Mouse (Mus musculus): ENCODE results near the gene Ubald1. TPM values are rescaled to one million over a fixed set of nuclear protein-coding genes. Genes with fewer than 3 reads are reported as not detected.
A peak's percentile ranks its signal among the peaks of the same experiment; 100 is the strongest.

Gene Ubald1
- total and polyA plus RNA-seq, 3 experiments, result 2.8 to 25.6 TPM; not detected in 1

DNA sequence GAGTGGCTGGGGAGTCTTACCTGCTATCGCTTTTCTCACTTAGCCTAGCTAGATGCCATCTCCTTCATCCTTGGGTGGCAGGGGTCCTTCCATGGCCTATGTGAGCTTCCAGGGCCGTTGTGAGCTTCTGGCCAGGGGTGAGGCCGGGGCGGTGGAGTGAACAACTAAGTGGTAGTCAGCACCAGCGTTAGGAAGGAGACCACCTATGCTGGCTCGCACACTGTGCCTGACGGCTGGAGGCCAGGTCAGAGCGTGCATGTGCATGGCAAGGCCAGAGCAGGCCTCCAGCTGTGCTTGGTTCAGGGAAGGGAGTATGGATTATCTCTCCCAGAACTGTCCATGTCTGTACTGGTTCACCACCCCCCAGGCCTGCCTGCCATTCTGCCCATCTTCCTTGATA lies 16.4 kb downstream of the Ubald1 start:
- DNase-seq (ENCODE audit: low read depth, low spot score), result no peak
- Histone ChIP-seq H3K27me3 (ENCODE audit: control insufficient read depth in 1 of 2, insufficient read depth in 2 of 2, low read length in 2 of 2) (no peaks in the 10 kb centered on the region), H3K9me3 (replicated peaks; ENCODE audit: insufficient read depth, low read length) (no peaks in the 10 kb centered on the region), H3K4me3 (ENCODE audit: control insufficient read depth in 1 of 2, insufficient read depth in 1 of 2, low read depth in 2 of 2, low read length in 2 of 2) (no peak overlapping the region), H3K9ac (ENCODE audit: control insufficient read depth, low read depth, low read length, poor library complexity, severe bottlenecking) (no peak overlapping the region), H3K27ac (ENCODE audit: control insufficient read depth, low read depth, low read length) (no peak overlapping the region), H3K79me2 (ENCODE audit: control insufficient read depth, insufficient read depth, low read length, poor library complexity) (no peaks in the 10 kb centered on the region), H3K4me1 (ENCODE audit: control insufficient read depth in 1 of 2, insufficient read depth in 2 of 2, low read length in 2 of 2) (no peaks in the 10 kb centered on the region; a peak in 1 of 4 replicates), H3K36me3 (ENCODE audit: control insufficient read depth in 1 of 2, insufficient read depth in 2 of 2, low read length in 2 of 2) (no peaks in the 10 kb centered on the region)
- no peak for TF ChIP-seq NRF1 (IDR thresholded peaks at IDR 0.05; ENCODE audit: insufficient read depth, low read depth, low read length, poor library complexity, severe bottlenecking)
- TF ChIP-seq MYC (IDR thresholded peaks at IDR 0.05; ENCODE audit: low read depth, low read length), result no peak
- TF ChIP-seq MAFK (IDR thresholded peaks at IDR 0.05; ENCODE audit: borderline replicate concordance, low read depth, low read length), result no peak
- no peak for TF ChIP-seq ZKSCAN1 (IDR thresholded peaks at IDR 0.05; ENCODE audit: low read depth, low read length)
- no peak for TF ChIP-seq CHD2 (IDR thresholded peaks at IDR 0.05; ENCODE audit: low read length)
- TF ChIP-seq TCF12 (IDR thresholded peaks at IDR 0.05; ENCODE audit: low read depth, low read length), result no peak
- no peak for TF ChIP-seq CHD1 (IDR thresholded peaks at IDR 0.05; ENCODE audit: low read depth, low read length)
- TF ChIP-seq EP300 (IDR thresholded peaks at IDR 0.05; ENCODE audit: low read depth in 1 of 2, low read length in 2 of 2), result no peak
- no peak for TF ChIP-seq ZC3H11A (IDR thresholded peaks at IDR 0.05; ENCODE audit: low read depth, low read length)
- no peak for TF ChIP-seq SIN3A (IDR thresholded peaks at IDR 0.05; ENCODE audit: low read length)
- TF ChIP-seq CTCF (IDR thresholded peaks at IDR 0.05 in 2 of 3, conservative IDR thresholded peaks at IDR 0.05 in 1 of 3; ENCODE audit: control insufficient read depth in 1 of 3, insufficient read depth in 1 of 3, low read depth in 2 of 3, low read length in 3 of 3, poor library complexity in 1 of 3, severe bottlenecking in 1 of 3), result no peak
- no peak for TF ChIP-seq E2F4 (IDR thresholded peaks at IDR 0.05; ENCODE audit: borderline replicate concordance, low read depth, low read length)
- TF ChIP-seq ZMIZ1 (IDR thresholded peaks at IDR 0.05; ENCODE audit: low read depth, low read length), result no peak
- TF ChIP-seq BHLHE40 (IDR thresholded peaks at IDR 0.05; ENCODE audit: borderline replicate concordance, low read depth, low read length), result no peak
- no peak for TF ChIP-seq NELFE (IDR thresholded peaks at IDR 0.05; ENCODE audit: low read depth, low read length)
- TF ChIP-seq TAL1 (IDR thresholded peaks at IDR 0.05; ENCODE audit: low read length), result no peak
- no peak for TF ChIP-seq UBTF (IDR thresholded peaks at IDR 0.05; ENCODE audit: borderline replicate concordance, insufficient read depth, low read depth, low read length)
- no peak; the same call in 1 of the 2 replicates for TF ChIP-seq POLR2AphosphoS5 (IDR thresholded peaks at IDR 0.05; ENCODE audit: borderline replicate concordance, low read depth, low read length)

GRCm38 (mm10) chr16:4862863-4863483 lies 17.1 kb downstream of the Ubald1 start:
- Histone ChIP-seq H3K4me1 (ENCODE audit: control insufficient read depth in 1 of 2, insufficient read depth in 2 of 2, low read length in 2 of 2) (no peaks in the 10 kb centered on the region; a peak in 1 of 4 replicates), H3K27me3 (ENCODE audit: control insufficient read depth in 1 of 2, insufficient read depth in 2 of 2, low read length in 2 of 2) (no peaks in the 10 kb centered on the region), H3K4me3 (ENCODE audit: control insufficient read depth in 1 of 2, insufficient read depth in 1 of 2, low read depth in 2 of 2, low read length in 2 of 2) (no peak overlapping the region), H3K36me3 (ENCODE audit: control insufficient read depth in 1 of 2, insufficient read depth in 2 of 2, low read length in 2 of 2) (no peaks in the 10 kb centered on the region), H3K79me2 (ENCODE audit: control insufficient read depth, insufficient read depth, low read length, poor library complexity) (no peaks in the 10 kb centered on the region), H3K9ac (ENCODE audit: control insufficient read depth, low read depth, low read length, poor library complexity, severe bottlenecking) (no peak overlapping the region), H3K9me3 (replicated peaks; ENCODE audit: insufficient read depth, low read length) (no peaks in the 10 kb centered on the region), H3K27ac (ENCODE audit: control insufficient read depth, low read depth, low read length) (no peak overlapping the region)
- TF ChIP-seq MXI1 (IDR thresholded peaks at IDR 0.05; ENCODE audit: low read depth, low read length), result 0 out of 2 replicates have a peak, but pooled peaks have one; percentile 20
- no peak for TF ChIP-seq BHLHE40 (IDR thresholded peaks at IDR 0.05; ENCODE audit: borderline replicate concordance, low read depth, low read length)
- no peak for TF ChIP-seq JUND (IDR thresholded peaks at IDR 0.05; ENCODE audit: low read depth, low read length)
- peak; percentile 70 for TF ChIP-seq SIN3A (IDR thresholded peaks at IDR 0.05; ENCODE audit: low read length)
- TF ChIP-seq ELF1 (IDR thresholded peaks at IDR 0.05; ENCODE audit: low read depth, low read length), result peak; percentile 54; the same call in 1 of the 2 replicates
- no peak for TF ChIP-seq MAFK (IDR thresholded peaks at IDR 0.05; ENCODE audit: borderline replicate concordance, low read depth, low read length)
- peak; percentile 91 for TF ChIP-seq SMC3 (IDR thresholded peaks at IDR 0.05; ENCODE audit: low read depth, low read length)
- TF ChIP-seq NELFE (IDR thresholded peaks at IDR 0.05; ENCODE audit: low read depth, low read length), result no peak
- TF ChIP-seq RAD21 (IDR thresholded peaks at IDR 0.05; ENCODE audit: low read depth, low read length), result peak; percentile 89
- 0 out of 2 replicates have a peak, but pooled peaks have one; percentile 19 for TF ChIP-seq HCFC1 (IDR thresholded peaks at IDR 0.05; ENCODE audit: low read depth, low read length)
- TF ChIP-seq CTCF (IDR thresholded peaks at IDR 0.05 in 2 of 3, conservative IDR thresholded peaks at IDR 0.05 in 1 of 3; ENCODE audit: control insufficient read depth in 1 of 3, insufficient read depth in 1 of 3, low read depth in 2 of 3, low read length in 3 of 3, poor library complexity in 1 of 3, severe bottlenecking in 1 of 3), result peak; percentile 83 to 92 (median 91)
- peak; percentile 64 for TF ChIP-seq ZC3H11A (IDR thresholded peaks at IDR 0.05; ENCODE audit: low read depth, low read length)
- TF ChIP-seq ETS1 (IDR thresholded peaks at IDR 0.05; ENCODE audit: low read depth, low read length), result 0 out of 2 replicates have a peak, but pooled peaks have one; percentile 30
- 0 out of 2 replicates have a peak, but pooled peaks have one; percentile 23 for TF ChIP-seq TCF12 (IDR thresholded peaks at IDR 0.05; ENCODE audit: low read depth, low read length)
- DNase-seq (ENCODE audit: low read depth, low spot score), result peak; percentile 84
